Comparison of ENCODE assay signal across 31 mouse cellular contexts in the genomic region with DNA sequence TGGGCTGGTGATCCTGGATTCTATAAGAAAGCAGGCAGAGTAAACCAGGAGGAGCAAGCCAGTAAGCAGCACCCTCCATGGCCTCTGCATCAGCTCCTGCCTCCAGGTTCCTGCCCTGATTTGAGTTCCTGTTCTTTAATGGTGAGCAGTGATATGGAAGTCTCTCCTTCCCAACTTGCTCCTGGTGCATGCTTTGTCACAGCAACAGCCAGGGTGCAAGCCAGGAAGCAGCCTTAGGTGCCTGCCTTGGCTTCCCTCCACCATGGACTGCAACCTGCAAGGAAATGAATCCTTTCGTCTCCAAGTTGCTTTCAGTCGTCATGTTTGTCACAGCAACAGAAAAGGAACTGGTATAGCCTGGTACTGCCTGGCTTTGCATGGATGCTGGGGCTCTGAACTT.
"Had no signal": no experiment of that assay in that cellular context is flagged by ENCODE, and none has a peak within 500 bp of the region (broad histone marks: within the 10 kb centered on the region; RNA-seq: fewer than 3 reads in every experiment).

No protein-coding gene starts in this region.

- H3K36me3 ChIP-seq: limb, embryonic 10.5 days; limb, embryonic 12.5 days; limb, embryonic 13.5 days; limb, embryonic 15.5 days; liver, embryonic 12.5 days; liver, embryonic 15.5 days; lung, embryonic 15.5 days; midbrain, embryonic 10.5 days; midbrain, embryonic 12.5 days; midbrain, embryonic 13.5 days had no signal

- H3K27me3 ChIP-seq: limb, embryonic 12.5 days; limb, embryonic 13.5 days; limb, embryonic 15.5 days; liver, embryonic 12.5 days; liver, embryonic 15.5 days; lung, embryonic 15.5 days; midbrain, embryonic 12.5 days; midbrain, embryonic 13.5 days had no signal

- H3K27ac ChIP-seq: left cerebral cortex, adult 2 months; limb, embryonic 10.5 days; limb, embryonic 12.5 days; limb, embryonic 13.5 days; limb, embryonic 15.5 days; liver, embryonic 12.5 days; liver, embryonic 13.5 days; liver, embryonic 14.5 days; liver, embryonic 15.5 days; lung, embryonic 15.5 days; macrophage; midbrain, embryonic 10.5 days; midbrain, embryonic 12.5 days; midbrain, embryonic 13.5 days had no signal

- H3K4me3 ChIP-seq: left cerebral cortex, adult 2 months; limb, embryonic 10.5 days; limb, embryonic 12.5 days; limb, embryonic 13.5 days; limb, embryonic 15.5 days; liver, embryonic 12.5 days; liver, embryonic 13.5 days; liver, embryonic 15.5 days; lung, embryonic 15.5 days; megakaryocyte, embryonic 14.5 days; midbrain, embryonic 10.5 days; midbrain, embryonic 12.5 days; midbrain, embryonic 13.5 days; myocyte had no signal

- DNase-seq: left cerebral cortex, postnatal 4 days; liver; liver, embryonic 13.5 days; liver, postnatal 0 days; lung, adult 18-20 months; lung, adult 2 months; lung, embryonic 14.5 days; lung, postnatal 10 days; lung, postnatal 14 days; lung, postnatal 36 days; lung, postnatal 4 days; midbrain, embryonic 14.5 days had no signal

- H3K9ac ChIP-seq: limb, embryonic 12.5 days; limb, embryonic 13.5 days; limb, embryonic 15.5 days; liver, embryonic 12.5 days; liver, embryonic 13.5 days; liver, embryonic 14.5 days; liver, embryonic 15.5 days; liver, postnatal 0 days; lung, embryonic 14.5 days; lung, embryonic 15.5 days; midbrain, embryonic 12.5 days; midbrain, embryonic 13.5 days had no signal

- ATAC-seq: liver, embryonic 12.5 days; liver, postnatal 0 days; lung, postnatal 0 days; midbrain, embryonic 13.5 days; midbrain, embryonic 16.5 days had no signal

- H3K4me2 ChIP-seq: limb, embryonic 12.5 days; limb, embryonic 13.5 days; limb, embryonic 15.5 days; liver, embryonic 11.5 days; liver, embryonic 12.5 days; liver, embryonic 13.5 days; liver, embryonic 15.5 days; lung, embryonic 14.5 days; lung, embryonic 15.5 days; midbrain, embryonic 11.5 days; midbrain, embryonic 12.5 days; midbrain, embryonic 13.5 days had no signal

- H3K9me3 ChIP-seq: limb, embryonic 10.5 days; limb, embryonic 12.5 days; limb, embryonic 13.5 days; limb, embryonic 15.5 days; liver, embryonic 12.5 days; liver, embryonic 13.5 days; liver, embryonic 15.5 days; lung, embryonic 15.5 days; midbrain, embryonic 10.5 days; midbrain, embryonic 12.5 days; midbrain, embryonic 13.5 days had no signal
